Mouse (Mus musculus): Measurements from ENCODE around the gene Slfnl1. TPM values are rescaled to one million over a fixed set of nuclear protein-coding genes. Genes with fewer than 3 reads are reported as not detected.

Gene Slfnl1
- total RNA-seq (2012; rRNA removed), result 0.17 TPM in 1 of 2 replicates, not detected in the other
- total RNA-seq (2014; rRNA removed), result not detected in 2 replicates
- not detected in 2 replicates for polyA plus RNA-seq (2012; ENCODE audit: insufficient read length, low read depth)

DNA sequence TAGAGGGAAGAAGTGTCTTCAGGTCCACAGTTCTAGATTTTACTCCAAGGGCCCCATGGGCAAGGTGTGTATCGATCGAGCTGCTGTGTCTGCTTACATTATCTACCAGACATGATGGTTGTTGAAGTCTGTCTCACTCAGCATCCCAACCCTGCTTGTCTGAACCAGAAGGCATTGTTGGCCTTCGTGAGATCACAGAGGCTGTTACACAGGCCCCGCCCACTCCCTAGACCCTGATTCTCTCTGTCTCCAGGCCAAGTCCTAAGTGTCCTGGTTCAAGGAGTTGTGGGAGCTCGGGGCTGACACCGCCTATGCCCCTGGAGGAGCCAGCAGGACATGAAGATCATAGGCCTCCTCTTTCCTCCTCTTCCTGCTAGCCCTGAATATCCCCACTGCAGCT lies at the start of gene Slfnl1:
Gene Slfnl1, plus strand, starts transcription at position 246 of the 400 bp plus-strand sequence.
- no peaks in the 10 kb centered on the region for H3K27me3 ChIP-seq (replicated peaks)
- DNase-seq (ENCODE audit: extremely low read depth), result no peak
- H3K4me3 ChIP-seq (replicated peaks in 1 of 3; ENCODE audit: low read depth in 2 of 3, low read length in 2 of 3, poor library complexity in 1 of 3), result no peak within 1 kb of the TSS
- dilution Hi-C loops (cut with MboI; ENCODE audit: extremely low pct_ligation_motif_present, extremely low pct_unique_long_range_greater_than_20kb, low sequenced_read_pairs) (no loop called here), in situ Hi-C loops (cut with MboI; ENCODE audit: low pct_ligation_motif_present, low pct_unique_long_range_greater_than_20kb, low sequenced_read_pairs) (no loop called here)
- no peaks in the 10 kb centered on the region for H3K9me3 ChIP-seq (replicated peaks; ENCODE audit: low read length)
- TF ChIP-seq ZC3H11A (IDR thresholded peaks at IDR 0.05; ENCODE audit: low read depth, low read length), result no peak
- TF ChIP-seq CHD1 (IDR thresholded peaks at IDR 0.05; ENCODE audit: low read depth, low read length), result no peak
- TF ChIP-seq NELFE (IDR thresholded peaks at IDR 0.05; ENCODE audit: low read depth, low read length), result no peak
- no peak within 1 kb of the TSS for H3K4me2 ChIP-seq (ENCODE audit: insufficient read depth, low read depth, poor library complexity, severe bottlenecking)
- peaks cover 5 to 48% of the 10 kb centered on the region in 2 experiments for H3K36me3 ChIP-seq (replicated peaks in 1 of 2; ENCODE audit: control insufficient read depth in 1 of 2, insufficient read depth in 1 of 2, low read length in 1 of 2)
- H3K27ac ChIP-seq (ENCODE audit: insufficient read depth, low read depth), result no peak within 1 kb of the TSS
- H3K9ac ChIP-seq (ENCODE audit: insufficient read depth, low read depth), result no peak within 1 kb of the TSS
- H3K4me1 ChIP-seq (ENCODE audit: control insufficient read depth in 1 of 2, insufficient read depth in 2 of 2), result no peaks in the 10 kb centered on the region
- no peaks in the 10 kb centered on the region for H3K79me2 ChIP-seq (replicated peaks; ENCODE audit: control insufficient read depth, extremely low read depth, insufficient read depth, poor library complexity, severe bottlenecking)

DNA sequence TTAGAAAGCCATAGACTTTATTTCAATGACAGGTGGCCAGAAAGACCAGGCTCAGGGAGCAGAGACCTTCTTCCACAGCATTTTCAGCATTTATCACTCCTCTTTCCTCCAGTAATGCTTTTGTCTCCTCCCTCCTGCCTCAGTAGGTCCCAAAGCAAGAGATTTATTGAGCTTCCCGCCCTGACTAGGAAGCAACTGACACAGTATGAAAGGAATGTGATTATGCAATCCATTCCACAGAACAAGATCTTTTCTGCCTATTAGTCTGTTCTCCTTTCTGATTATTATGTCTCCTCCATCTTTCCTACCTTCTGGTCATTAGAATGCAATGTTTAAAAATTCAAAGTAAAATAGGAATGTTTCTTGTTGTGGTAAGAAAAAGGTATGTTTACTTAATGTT lies 44.3 kb upstream of the Slfnl1 start:
- peaks cover 0 to 10% of the 10 kb centered on the region in 2 experiments; a peak in 2 of 4 replicates for H3K4me1 ChIP-seq (ENCODE audit: control insufficient read depth in 1 of 2, insufficient read depth in 2 of 2)
- dilution Hi-C loops (cut with MboI; ENCODE audit: extremely low pct_ligation_motif_present, extremely low pct_unique_long_range_greater_than_20kb, low sequenced_read_pairs), result no loop called here
- H3K36me3 ChIP-seq (replicated peaks in 1 of 2; ENCODE audit: control insufficient read depth in 1 of 2, insufficient read depth in 1 of 2, low read length in 1 of 2), result peaks cover 0 to 14% of the 10 kb centered on the region in 2 experiments

DNA sequence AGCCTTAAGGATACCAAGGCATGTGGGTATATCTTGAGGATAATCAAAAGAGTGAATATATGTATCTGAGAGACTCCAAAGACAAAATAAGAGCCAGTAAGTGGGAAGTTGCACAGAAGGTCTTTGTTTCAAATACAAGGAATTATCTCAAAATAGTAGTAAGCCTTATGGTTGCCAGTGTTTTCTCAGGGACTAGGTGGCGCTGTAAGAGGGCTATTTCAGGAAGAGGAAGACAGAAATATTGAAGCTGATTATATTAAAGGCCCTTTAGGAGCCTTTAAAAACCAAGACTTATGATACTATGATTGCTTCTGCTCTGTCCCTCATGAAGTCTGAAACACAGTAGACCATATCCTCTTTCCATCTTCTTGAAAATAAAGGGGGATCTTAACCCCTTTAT lies 25.1 kb upstream of the Slfnl1 start:
- Histone ChIP-seq H3K4me2 (ENCODE audit: insufficient read depth, low read depth, poor library complexity, severe bottlenecking) (no peak overlapping the region), H3K27ac (ENCODE audit: insufficient read depth, low read depth) (no peak overlapping the region), H3K36me3 (replicated peaks in 1 of 2; ENCODE audit: control insufficient read depth in 1 of 2, insufficient read depth in 1 of 2, low read length in 1 of 2) (peaks cover 0 to 22% of the 10 kb centered on the region in 2 experiments), H3K9ac (ENCODE audit: insufficient read depth, low read depth) (no peak overlapping the region), H3K4me1 (ENCODE audit: control insufficient read depth in 1 of 2, insufficient read depth in 2 of 2) (no peaks in the 10 kb centered on the region), H3K79me2 (replicated peaks; ENCODE audit: control insufficient read depth, extremely low read depth, insufficient read depth, poor library complexity, severe bottlenecking) (no peaks in the 10 kb centered on the region), H3K27me3 (replicated peaks) (no peaks in the 10 kb centered on the region), H3K4me3 (replicated peaks in 1 of 3; ENCODE audit: low read depth in 2 of 3, low read length in 2 of 3, poor library complexity in 1 of 3) (no peak overlapping the region), H3K9me3 (replicated peaks; ENCODE audit: low read length) (no peaks in the 10 kb centered on the region)
- DNase-seq (ENCODE audit: extremely low read depth), result no peak
- dilution Hi-C loops (cut with MboI; ENCODE audit: extremely low pct_ligation_motif_present, extremely low pct_unique_long_range_greater_than_20kb, low sequenced_read_pairs), result no loop called here
- TF ChIP-seq CTCF (conservative IDR thresholded peaks at IDR 0.05 in 1 of 2, IDR thresholded peaks at IDR 0.05 in 1 of 2; ENCODE audit: low read depth in 2 of 2, low read length in 2 of 2) (peak in 1 of 2 experiments; percentile 43; a peak in 2 of 4 replicates), ZNF384 (IDR thresholded peaks at IDR 0.05; ENCODE audit: low read depth, low read length) (no peak)
- in situ Hi-C loops (cut with MboI; ENCODE audit: low pct_ligation_motif_present, low pct_unique_long_range_greater_than_20kb, low sequenced_read_pairs), result loop anchor here (25.0 kb wide), 1 partner anchor 270 kb away; no protein-coding TSS in a partner anchor

More for the DNA sequence above, 44.3 kb upstream of the Slfnl1 start:
- no peak overlapping the region for H3K9ac ChIP-seq (ENCODE audit: insufficient read depth, low read depth)
- no peak overlapping the region for H3K27ac ChIP-seq (ENCODE audit: insufficient read depth, low read depth)
- no peak overlapping the region for H3K4me2 ChIP-seq (ENCODE audit: insufficient read depth, low read depth, poor library complexity, severe bottlenecking)
- DNase-seq (ENCODE audit: extremely low read depth), result no peak
- TF ChIP-seq ZC3H11A (IDR thresholded peaks at IDR 0.05; ENCODE audit: low read depth, low read length) (no peak), CTCF (conservative IDR thresholded peaks at IDR 0.05 in 1 of 2, IDR thresholded peaks at IDR 0.05 in 1 of 2; ENCODE audit: low read depth in 2 of 2, low read length in 2 of 2) (no peak), SMC3 (IDR thresholded peaks at IDR 0.05; ENCODE audit: low read depth, low read length) (no peak), ELF1 (IDR thresholded peaks at IDR 0.05; ENCODE audit: low read depth, low read length) (no peak), JUN (IDR thresholded peaks at IDR 0.05; ENCODE audit: insufficient read depth, low read depth, low read length) (no peak), EP300 (IDR thresholded peaks at IDR 0.05; ENCODE audit: low read length) (no peak), MXI1 (IDR thresholded peaks at IDR 0.05; ENCODE audit: low read depth, low read length) (no peak), MYC (IDR thresholded peaks at IDR 0.05; ENCODE audit: low read depth, low read length) (no peak), CHD2 (IDR thresholded peaks at IDR 0.05; ENCODE audit: low read length) (no peak), GABPA (IDR thresholded peaks at IDR 0.05; ENCODE audit: insufficient replicate concordance, low read depth, low read length) (no peak), POLR2AphosphoS2 (IDR thresholded peaks at IDR 0.05; ENCODE audit: low read depth, low read length) (no peak), IRF4 (IDR thresholded peaks at IDR 0.05; ENCODE audit: low read depth, low read length) (no peak), TCF12 (IDR thresholded peaks at IDR 0.05; ENCODE audit: low read depth, low read length) (no peak), HCFC1 (IDR thresholded peaks at IDR 0.05; ENCODE audit: low read depth, low read length) (no peak), MAFK (IDR thresholded peaks at IDR 0.05; ENCODE audit: insufficient replicate concordance, low read length) (no peak), MEF2A (IDR thresholded peaks at IDR 0.05; ENCODE audit: borderline replicate concordance, low read depth, low read length) (no peak), SIN3A (IDR thresholded peaks at IDR 0.05; ENCODE audit: low read length) (no peak), ZMIZ1 (IDR thresholded peaks at IDR 0.05; ENCODE audit: low read depth, low read length) (no peak), E2F4 (IDR thresholded peaks at IDR 0.05; ENCODE audit: insufficient replicate concordance, low read depth, low read length) (no peak), PAX5 (IDR thresholded peaks at IDR 0.05; ENCODE audit: low read length) (no peak)
- no peaks in the 10 kb centered on the region for H3K79me2 ChIP-seq (replicated peaks; ENCODE audit: control insufficient read depth, extremely low read depth, insufficient read depth, poor library complexity, severe bottlenecking)
- H3K4me3 ChIP-seq (replicated peaks in 1 of 3; ENCODE audit: low read depth in 2 of 3, low read length in 2 of 3, poor library complexity in 1 of 3), result no peak overlapping the region
- in situ Hi-C loops (cut with MboI; ENCODE audit: low pct_ligation_motif_present, low pct_unique_long_range_greater_than_20kb, low sequenced_read_pairs), result no loop called here
- no peaks in the 10 kb centered on the region for H3K9me3 ChIP-seq (replicated peaks; ENCODE audit: low read length)
- H3K27me3 ChIP-seq (replicated peaks), result no peaks in the 10 kb centered on the region
